Mouse (Mus musculus) heart, adult 11 months (tissue): ENCODE data around the gene Ankrd52.
"Not testable (repeated sequence)": the region's sequence is repeated elsewhere in the genome, so short reads cannot be mapped to it uniquely, and the experiment has no call there.

Source experiments
- DNase-seq: peaks from one replicate; pipeline ENCODE4 v3.0.0; 2022

Ankrd52 gene

GRCm38 (mm10) chr10:128376455-128377211 is at the start of gene Ankrd52:
Ankrd52 (plus strand) TSS chr10:128377115.
- peak; percentile 99 for DNase-seq

GRCm38 (mm10) chr10:128327610-128328009 is 49.3 kb upstream of the Ankrd52 start:
- no peak for DNase-seq

- not testable (repeated sequence) for DNase-seq
Observed at GRCm38 (mm10) chr10:128332358-128333249, 44.3 kb upstream of the Ankrd52 start.

- no peak for DNase-seq
Observed at GRCm38 (mm10) chr10:128335582-128335981, 41.3 kb upstream of the Ankrd52 start.

GRCm38 (mm10) chr10:128336195-128336594 is 40.7 kb upstream of the Ankrd52 start:
- DNase-seq: no peak

GRCm38 (mm10) chr10:128336597-128336996 is 40.3 kb upstream of the Ankrd52 start:
- DNase-seq: no peak

GRCm38 (mm10) chr10:128337306-128338181 is 39.4 kb upstream of the Ankrd52 start, which contains the start of gene Cs:
Cs (plus strand) TSS chr10:128337734.
- peak; percentile 99 for DNase-seq

- DNase-seq: no peak
Observed at GRCm38 (mm10) chr10:128338415-128338814, 38.5 kb upstream of the Ankrd52 start.

GRCm38 (mm10) chr10:128338948-128339347 is 38.0 kb upstream of the Ankrd52 start:
- DNase-seq: no peak

- no peak for DNase-seq
Observed at GRCm38 (mm10) chr10:128340257-128340656, 36.7 kb upstream of the Ankrd52 start.

GRCm38 (mm10) chr10:128343436-128343835 is 33.5 kb upstream of the Ankrd52 start:
- no peak for DNase-seq

- peak; percentile 97 for DNase-seq
Observed at GRCm38 (mm10) chr10:128344568-128345275, 32.2 kb upstream of the Ankrd52 start.

GRCm38 (mm10) chr10:128347541-128347940 is 29.4 kb upstream of the Ankrd52 start:
- no peak for DNase-seq

GRCm38 (mm10) chr10:128358796-128359195 is 18.1 kb upstream of the Ankrd52 start:
- DNase-seq: no peak

- DNase-seq: no peak
Observed at GRCm38 (mm10) chr10:128359226-128359625, 17.7 kb upstream of the Ankrd52 start.

- no peak for DNase-seq
Observed at GRCm38 (mm10) chr10:128361836-128362235, 15.1 kb upstream of the Ankrd52 start.

- peak; percentile 87 for DNase-seq
Observed at GRCm38 (mm10) chr10:128362568-128362967, 14.3 kb upstream of the Ankrd52 start.

- no peak for DNase-seq
Observed at GRCm38 (mm10) chr10:128367899-128368401, 9.0 kb upstream of the Ankrd52 start.

GRCm38 (mm10) chr10:128368402-128369217 is 8.3 kb upstream of the Ankrd52 start, which contains the start of gene Coq10a:
Coq10a (minus strand) TSS chr10:128368997.
- DNase-seq: peak; percentile 100

- no peak for DNase-seq
Observed at GRCm38 (mm10) chr10:128369218-128369543, 7.7 kb upstream of the Ankrd52 start.

- peak; percentile 91 for DNase-seq
Observed at GRCm38 (mm10) chr10:128369599-128369998, 7.3 kb upstream of the Ankrd52 start.
